Mouse (Mus musculus) testis, adult 2 months (tissue): ENCODE measurements around the gene Spcs3.

ENCODE experiments used
- CTCF ChIP-seq: fragments of 200-500 bp; IDR thresholded peaks from 2 replicates; pipeline ENCODE4 v1.5.1; 2012; ENCODE audit warnings: low read depth, mild to moderate bottlenecking, inconsistent platforms, low read length, moderate library complexity; ENCODE audit not compliant: control insufficient read depth, insufficient read depth, insufficient replicate concordance
- POLR2A ChIP-seq: fragments of 200-500 bp; IDR thresholded peaks from 2 replicates; pipeline ENCODE4 v1.6.1; 2012; ENCODE audit warnings: low read depth, mild to moderate bottlenecking, inconsistent platforms, low read length, moderate library complexity; ENCODE audit not compliant: control insufficient read depth

DNA sequence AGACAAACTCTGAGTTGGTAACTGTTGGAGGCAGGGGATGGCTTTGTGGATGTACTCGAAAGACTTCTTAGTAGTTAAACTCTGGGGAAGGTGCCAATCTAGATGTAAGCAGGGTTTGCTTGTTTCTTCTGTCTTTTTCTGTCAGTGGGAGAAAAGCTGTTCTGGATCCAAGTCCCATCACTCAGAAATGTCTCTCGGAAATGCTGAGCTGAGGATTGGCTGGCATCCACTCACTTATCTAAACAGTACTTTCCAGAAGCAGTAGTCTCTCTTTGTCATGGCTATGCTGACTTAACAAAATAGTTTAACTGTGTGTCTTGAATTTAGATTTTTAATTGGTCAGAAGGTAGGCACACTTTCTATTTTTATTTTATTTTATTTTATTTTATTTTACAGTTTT, 37.4 kb upstream of the Spcs3 start:
- no peak for TF ChIP-seq CTCF
- TF ChIP-seq POLR2A: no peak
